Mouse (Mus musculus): ENCODE results near the gene Bmper.

Gene Bmper

DNA sequence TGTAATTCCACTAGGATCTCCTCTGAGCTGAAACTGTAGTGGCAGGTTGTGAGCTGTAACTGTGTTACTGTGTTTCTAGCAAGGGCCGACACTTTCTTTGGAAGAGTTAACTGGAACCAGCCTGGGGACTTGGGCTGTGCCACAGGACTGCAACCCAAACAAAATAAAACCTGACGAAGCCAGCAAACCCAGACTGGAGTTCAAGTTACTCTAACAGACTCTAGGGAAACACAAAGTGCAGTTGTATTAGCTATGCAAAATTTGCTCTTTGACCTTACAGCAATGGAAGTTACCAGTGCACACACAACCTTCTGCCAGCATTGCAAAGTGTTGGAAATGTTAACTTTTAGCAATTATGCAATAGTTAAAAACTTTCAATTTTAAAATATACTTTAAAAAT, 140.3 kb downstream of the Bmper start:
- ATAC-seq (ENCODE audit: insufficient number of reproducible peaks, low FRiP score, low TSS enrichment) = no peak

DNA sequence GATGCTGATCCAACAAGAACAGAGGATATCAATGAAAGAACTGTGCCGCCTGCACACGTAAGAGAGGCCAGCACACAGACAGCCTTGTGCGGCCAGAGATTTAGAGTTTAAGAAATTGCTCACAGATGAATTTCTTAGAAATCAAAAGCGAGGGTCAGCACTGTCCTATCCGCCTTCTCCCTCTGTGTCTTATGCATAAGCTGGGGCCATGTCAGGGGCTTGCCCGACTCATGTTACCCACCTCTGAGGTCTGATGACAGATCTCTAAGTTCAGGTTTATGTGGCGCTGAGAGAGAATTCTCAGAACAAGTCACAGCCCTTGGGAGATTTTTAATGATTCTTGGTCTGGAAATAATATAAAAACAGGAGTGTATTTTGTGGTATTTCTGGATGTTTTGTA, 140.7 kb downstream of the Bmper start:
- no peak for ATAC-seq (ENCODE audit: insufficient number of reproducible peaks, low FRiP score, low TSS enrichment)

DNA sequence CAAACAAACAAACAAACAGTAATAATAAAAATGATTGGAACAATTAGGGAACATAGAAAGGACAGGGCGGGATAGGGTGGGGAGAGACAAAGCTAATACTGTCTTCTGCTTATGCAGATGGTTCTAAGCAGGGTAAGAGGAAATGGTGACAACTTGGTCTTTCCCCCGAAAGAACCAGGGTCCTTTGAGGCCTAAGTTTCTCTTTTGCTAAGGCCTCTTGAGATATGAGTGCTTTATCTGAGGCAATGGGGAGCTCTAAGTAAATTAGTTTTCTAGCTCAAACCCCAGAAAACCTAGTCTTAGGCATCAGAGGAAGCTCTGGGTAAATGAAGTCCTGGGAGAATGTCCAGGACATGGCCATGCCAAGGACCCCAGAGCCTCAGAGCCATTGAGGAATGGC, 141.2 kb downstream of the Bmper start:
- no peak for ATAC-seq (ENCODE audit: insufficient number of reproducible peaks, low FRiP score, low TSS enrichment)

DNA sequence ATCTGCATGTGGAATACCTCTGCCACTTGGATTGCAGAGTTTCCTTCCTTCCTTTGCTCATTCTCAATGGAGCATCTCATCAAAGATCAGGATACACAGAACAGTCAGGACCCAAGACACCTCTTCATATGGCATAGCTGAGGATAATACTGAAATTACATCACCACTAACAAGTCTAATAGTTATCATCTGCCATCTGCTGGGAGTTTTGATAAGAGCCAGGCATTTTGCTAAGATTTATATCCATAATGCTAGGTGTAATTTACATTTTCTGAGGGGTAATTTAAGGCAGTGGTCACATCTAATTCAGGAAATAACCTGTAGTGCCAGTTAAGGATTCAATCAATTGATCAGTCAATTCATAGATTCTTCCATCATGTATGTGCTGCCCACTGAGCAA, 145.2 kb downstream of the Bmper start:
- no peak for ATAC-seq (ENCODE audit: insufficient number of reproducible peaks, low FRiP score, low TSS enrichment)

DNA sequence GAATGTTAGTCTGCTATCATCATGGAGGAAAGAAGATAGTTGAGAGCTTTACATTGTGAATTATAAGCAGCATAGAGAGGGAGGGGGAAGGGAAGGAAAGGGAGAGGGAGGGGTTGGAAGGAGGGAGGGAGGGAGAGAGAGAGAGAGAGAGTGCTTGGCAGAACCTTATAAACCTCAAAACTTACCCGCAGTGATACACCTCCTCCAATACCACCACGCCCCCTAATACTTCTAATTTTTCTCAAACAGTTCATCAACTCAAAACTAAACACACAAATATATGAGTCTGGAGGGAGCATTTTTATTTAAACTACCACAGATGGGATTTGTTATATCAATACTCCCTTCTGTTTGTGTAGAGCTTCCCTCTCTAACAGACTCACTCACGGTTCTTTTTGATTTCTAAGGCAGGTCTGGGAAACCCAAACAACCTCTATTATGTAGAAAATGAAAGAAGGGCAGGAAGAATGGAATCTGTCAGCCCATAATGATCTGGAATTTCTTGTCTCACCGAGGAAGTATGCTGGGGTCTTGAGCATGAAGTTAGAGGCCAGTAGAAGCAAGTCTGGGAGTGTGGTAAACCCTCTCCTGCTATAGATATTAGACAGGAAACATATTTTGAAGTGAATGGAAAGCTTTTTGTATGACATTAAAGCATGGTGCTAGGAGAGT, 152.0 kb downstream of the Bmper start:
- ATAC-seq (ENCODE audit: insufficient number of reproducible peaks, low FRiP score, low TSS enrichment) = no peak

DNA sequence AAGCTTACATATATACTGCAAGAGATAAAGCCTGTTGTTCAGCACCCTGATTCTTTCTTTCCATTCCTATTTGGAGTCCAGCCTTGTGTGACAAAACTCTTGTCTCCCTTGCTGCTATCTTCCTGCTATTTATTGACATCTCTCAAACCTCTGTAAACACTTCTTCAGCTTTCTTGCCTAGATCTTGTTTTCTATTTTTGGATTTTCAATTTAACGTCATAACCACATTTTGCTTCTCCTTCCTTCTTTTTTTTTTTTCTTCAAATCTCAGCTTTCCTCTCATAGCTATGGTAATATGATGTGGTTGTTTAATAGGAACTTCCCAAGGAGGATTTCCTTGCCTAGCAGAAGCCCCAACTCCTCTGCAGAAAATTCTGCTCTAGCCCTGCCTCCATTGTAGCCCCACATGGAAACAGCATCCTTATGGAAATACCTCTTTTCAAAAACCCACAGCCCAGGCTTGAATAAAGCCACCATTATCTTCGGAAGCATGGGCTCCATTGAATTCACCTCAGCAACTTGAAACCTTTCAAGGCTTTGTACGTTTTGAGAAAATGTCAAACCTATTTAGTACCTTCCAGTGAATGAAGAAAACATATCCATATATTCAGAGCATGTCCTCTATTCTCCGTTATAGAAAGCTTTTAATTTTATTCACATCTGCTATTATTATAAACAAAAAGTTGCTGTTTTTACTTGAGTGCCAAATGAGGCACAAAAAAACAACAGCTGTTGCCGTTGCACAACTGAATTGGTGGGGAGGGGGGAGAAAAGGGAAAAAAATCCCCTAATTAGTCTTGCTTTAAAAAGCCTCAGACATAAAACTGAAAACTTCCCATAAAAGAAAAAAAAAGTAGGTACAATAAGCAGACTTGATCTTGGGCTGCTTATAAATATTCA, 155.2 kb downstream of the Bmper start:
- ATAC-seq (ENCODE audit: insufficient number of reproducible peaks, low FRiP score, low TSS enrichment) = no peak

DNA sequence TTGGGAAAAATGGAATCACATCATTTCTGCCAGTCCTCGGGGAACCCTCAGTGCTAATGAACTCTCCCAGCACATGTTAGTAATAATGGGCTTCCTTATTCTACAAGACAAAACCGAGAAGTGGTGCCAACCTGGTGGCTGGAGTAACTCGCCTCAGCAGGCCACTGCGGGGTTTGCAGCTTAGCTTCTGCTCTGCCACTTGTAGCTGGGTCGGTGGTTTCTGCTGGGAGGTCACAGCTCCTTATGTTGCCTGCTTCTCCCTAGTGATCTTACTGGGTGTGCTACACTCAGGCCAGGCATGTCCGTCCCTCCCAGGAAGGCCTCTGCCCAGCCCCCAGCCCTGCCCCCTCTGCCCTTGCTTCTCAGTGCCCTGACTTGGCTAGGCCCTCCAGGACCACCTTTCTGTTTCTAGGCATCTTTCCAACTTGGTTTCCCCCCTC, 155.9 kb downstream of the Bmper start:
- no peak for ATAC-seq (ENCODE audit: insufficient number of reproducible peaks, low FRiP score, low TSS enrichment)

DNA sequence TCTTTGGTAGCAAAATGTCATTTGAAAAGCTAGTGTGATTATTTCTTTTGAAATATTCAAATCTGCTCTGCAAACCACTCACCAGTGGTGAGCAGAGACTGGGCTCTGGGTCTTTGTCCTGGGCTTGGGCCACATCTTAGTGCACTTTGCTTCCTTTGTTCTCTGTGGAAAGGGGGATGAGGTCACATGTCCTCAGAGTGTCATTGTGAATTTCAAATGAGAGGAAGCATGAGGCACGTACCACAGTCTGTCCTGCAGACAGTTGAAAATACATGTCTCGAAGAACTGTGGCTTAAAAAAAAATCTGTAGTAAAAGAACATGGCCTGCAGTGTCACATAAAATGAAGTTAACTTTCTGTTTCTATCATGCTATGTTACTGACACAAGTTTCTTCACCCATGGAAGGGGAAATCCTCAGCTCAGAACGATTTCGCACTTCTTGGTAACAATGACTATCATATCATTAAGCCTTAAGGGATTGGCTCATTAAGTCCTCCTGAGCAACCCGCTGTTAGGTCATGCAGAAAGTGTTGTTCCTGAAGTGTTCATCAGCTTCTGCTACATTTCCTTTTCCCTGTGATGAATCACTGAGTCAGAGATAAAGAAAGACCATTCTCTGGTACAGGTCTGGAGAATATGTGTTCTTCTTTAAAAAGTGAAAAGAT, 157.4 kb downstream of the Bmper start:
- ATAC-seq (ENCODE audit: insufficient number of reproducible peaks, low FRiP score, low TSS enrichment) = no peak

DNA sequence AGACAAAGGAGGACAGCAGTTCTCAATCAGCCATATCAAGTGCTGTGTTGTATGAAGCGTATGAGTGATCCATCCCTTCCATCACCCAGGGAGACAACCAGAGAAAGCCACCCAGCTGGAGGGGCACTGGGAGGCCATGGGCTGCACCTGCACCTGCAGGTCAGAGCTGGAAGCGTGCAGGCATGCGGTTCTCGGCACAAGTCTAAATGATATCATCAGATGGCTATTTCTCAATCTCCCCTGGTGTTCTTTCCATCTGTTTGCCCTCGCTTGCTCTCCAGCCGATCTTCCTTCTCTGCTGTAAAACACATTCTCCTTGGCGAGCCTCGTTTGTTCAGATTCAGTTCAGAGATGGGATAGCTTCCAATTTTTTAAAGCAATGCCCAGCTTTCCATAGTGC, 160.4 kb downstream of the Bmper start:
- ATAC-seq (ENCODE audit: insufficient number of reproducible peaks, low FRiP score, low TSS enrichment) = peak; percentile 95

DNA sequence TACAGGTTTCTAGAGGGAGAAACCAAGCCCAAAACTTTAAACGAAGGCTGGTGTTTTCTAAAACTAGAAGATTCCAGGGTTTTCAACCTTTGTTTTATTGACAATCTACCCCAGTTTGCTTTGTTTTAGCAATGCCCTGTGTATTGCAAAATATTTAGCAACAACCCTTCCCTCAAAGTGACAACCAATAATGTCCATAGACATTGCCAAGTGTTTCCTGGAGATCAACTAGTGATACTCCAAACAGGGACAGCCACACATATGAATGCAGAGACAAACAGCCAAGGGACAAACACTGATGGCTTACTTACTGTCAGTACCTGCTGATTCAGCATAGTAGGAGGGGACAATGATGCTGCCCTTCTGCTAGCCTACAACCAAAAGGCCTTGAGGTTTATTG, 161.0 kb downstream of the Bmper start:
- ATAC-seq (ENCODE audit: insufficient number of reproducible peaks, low FRiP score, low TSS enrichment) = no peak

DNA sequence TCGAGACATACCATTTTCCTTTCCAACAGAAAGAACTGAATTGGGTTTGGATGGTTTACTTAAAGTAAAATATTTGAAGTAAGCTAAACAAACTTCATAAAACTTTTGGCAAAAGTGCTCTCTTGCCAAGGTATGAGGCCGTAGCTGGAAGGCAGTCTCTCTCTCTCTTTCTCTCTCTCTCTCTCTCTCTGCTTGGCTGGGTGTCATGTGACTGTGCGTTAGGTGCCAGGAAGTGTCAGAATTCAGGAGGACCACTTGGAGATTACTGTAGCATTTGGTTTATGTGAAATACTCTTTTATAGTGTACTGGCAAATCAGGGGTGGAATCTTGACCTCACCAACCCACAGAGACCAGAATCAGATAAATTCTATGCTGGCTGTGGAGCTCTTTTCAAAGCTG, 162.0 kb downstream of the Bmper start:
- ATAC-seq (ENCODE audit: insufficient number of reproducible peaks, low FRiP score, low TSS enrichment) = no peak

DNA sequence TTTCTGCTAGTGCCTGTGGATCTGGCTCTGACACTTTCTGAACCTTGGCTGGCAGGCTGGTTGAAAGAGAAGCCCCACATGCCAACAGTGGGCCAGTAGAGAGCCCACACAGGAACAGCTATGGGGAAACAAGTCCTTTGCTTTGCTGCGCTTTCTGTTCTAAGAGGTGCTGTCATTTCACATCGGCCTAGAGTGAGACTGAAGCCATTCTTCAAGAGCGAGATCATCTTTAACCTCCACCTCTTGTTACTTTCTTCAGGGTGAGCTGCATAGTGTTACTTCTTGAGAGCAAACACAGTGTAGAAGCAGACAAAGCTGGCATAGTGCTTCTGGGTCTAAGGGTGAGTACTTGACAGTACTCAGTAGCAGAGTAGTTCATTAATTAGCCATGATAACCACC, 163.3 kb downstream of the Bmper start:
- ATAC-seq (ENCODE audit: insufficient number of reproducible peaks, low FRiP score, low TSS enrichment) = no peak

DNA sequence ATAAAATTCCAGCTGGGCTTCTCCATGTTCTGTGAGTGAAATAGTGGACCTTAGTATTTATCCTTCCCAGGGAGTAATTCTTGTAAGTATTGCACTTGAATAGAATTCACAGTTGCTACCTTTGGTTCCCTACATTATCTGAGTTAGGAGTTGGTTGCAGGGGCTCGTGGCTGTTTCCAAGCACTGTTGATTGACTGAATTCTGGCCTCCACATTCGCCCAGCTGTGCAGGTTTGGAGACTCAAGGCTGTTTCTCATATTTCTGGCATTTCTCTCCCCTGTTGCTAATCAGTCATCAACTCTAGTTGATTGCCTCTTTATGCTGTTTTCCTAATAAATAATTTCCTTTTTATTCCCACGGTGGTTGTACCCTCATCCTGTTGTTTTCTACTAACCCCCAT, 167.2 kb downstream of the Bmper start:
- no peak for ATAC-seq (ENCODE audit: insufficient number of reproducible peaks, low FRiP score, low TSS enrichment)

DNA sequence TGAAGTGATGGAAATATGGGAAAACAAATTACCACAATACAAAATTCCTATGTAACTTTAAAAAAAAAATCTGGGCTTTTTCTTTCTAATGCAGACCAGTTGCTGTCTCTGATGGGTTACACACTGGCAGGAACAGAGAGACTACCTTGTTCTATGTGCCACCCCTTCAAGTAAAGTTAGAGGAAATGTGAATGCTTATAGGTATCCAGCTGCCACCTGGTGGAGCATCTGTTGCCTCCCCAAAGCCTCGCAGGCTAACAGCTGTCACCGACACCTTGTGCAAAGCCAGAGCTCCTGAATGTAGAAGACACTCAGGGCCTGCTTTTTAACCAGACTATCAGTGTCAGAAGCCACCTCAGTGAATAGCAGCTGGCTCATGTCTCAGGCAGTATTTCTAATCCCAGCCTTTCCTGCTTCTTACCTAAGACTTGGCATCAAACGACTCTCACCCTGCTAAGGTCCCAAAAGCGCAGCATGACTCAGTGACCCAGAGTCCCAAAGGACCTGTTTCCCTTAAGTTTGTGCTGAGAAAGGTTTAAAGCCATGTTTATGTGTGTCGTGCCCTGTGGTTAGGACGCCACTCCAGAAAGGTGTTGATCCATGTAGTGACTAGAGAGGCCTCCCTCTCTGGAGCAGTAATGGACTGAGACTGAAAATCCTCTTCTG, 171.9 kb downstream of the Bmper start:
- no peak for ATAC-seq (ENCODE audit: insufficient number of reproducible peaks, low FRiP score, low TSS enrichment)

DNA sequence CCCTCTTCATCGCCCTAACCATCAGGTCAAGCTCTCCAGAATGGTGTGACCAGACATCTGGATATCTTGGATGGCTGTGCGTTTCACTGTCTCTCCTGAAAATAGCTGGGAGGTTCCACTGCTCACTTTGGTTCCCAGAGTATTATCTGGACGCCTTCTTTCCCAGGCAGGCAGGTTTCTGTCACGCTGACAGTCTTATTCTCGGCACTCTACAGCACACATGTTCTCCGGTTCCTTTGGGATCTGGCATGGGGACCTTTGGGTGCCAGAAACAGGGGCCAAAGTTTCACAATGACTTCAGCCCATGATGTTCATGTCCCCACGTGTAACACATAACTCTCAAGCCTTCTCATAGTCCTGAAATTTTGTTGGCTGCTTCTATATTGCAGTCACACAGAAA, 173.3 kb downstream of the Bmper start:
- no peak for ATAC-seq (ENCODE audit: insufficient number of reproducible peaks, low FRiP score, low TSS enrichment)

DNA sequence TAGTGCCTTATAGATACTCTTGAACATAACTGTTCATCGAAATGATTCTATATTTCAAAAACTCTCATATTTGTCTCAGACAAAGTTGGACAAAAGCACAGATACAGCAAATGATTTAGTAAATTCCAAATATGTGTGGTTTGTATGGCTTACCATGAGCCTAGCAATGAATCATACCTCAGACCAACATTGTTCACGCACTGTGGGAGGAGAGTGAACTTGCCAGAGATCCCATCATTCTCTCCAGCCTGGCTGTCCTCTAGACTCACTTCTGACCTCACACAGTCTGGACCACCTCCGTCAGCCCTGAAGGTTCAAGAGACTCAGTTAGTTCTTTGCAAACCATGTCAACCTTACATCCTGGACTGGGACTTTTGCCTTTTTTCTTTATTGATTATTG, 175.0 kb downstream of the Bmper start:
- ATAC-seq (ENCODE audit: insufficient number of reproducible peaks, low FRiP score, low TSS enrichment) = no peak

DNA sequence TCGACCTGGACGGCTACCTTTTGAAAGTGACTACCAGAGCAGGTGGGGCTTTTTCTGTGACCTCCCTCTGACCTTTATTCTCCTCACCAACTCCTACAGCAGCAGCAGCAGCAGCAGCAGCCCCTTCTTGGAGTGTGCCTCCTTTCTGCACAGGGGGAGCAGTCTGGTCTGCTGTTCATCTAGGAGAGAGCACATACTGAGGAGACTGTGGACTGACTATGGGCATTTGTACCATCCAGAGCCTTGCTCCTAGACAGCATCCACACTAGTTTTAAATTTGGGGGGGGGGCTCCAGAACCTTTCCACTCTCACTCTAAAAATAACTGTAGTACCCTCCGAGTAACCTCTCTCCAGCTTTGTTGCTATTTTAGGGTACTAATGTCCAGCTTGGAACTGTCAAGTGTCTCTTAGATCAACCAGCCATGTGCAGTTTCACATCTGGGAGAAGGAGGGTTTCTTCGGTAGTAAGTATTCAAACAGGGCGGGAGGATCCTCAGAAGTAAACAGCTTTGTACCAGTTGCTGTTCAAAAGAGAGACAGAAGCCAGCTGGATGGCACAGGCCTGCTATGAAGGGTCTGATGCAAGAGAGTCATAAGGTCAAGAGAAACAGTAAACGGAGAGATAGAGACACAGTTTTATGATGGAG, 176.9 kb downstream of the Bmper start:
- ATAC-seq (ENCODE audit: insufficient number of reproducible peaks, low FRiP score, low TSS enrichment) = no peak

DNA sequence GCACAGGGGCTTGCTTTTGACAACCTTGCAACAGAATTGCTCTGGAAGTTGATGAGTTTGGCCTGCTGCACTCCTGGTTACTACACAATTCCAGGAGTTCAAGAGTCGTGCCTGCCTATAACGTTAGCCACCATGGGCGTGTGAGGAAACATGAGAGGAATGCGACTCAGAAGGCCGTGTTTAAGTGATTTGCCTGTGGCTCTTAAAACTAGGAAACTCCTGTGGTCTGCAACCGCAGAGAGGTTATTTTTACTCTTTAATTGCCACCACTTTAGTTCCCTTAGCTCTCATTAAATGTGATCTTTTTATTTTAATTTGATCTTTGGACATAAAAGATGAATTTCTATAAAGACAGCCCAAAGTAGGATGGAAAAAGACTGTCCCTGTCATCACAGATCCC, 184.5 kb downstream of the Bmper start:
- ATAC-seq (ENCODE audit: insufficient number of reproducible peaks, low FRiP score, low TSS enrichment) = no peak

DNA sequence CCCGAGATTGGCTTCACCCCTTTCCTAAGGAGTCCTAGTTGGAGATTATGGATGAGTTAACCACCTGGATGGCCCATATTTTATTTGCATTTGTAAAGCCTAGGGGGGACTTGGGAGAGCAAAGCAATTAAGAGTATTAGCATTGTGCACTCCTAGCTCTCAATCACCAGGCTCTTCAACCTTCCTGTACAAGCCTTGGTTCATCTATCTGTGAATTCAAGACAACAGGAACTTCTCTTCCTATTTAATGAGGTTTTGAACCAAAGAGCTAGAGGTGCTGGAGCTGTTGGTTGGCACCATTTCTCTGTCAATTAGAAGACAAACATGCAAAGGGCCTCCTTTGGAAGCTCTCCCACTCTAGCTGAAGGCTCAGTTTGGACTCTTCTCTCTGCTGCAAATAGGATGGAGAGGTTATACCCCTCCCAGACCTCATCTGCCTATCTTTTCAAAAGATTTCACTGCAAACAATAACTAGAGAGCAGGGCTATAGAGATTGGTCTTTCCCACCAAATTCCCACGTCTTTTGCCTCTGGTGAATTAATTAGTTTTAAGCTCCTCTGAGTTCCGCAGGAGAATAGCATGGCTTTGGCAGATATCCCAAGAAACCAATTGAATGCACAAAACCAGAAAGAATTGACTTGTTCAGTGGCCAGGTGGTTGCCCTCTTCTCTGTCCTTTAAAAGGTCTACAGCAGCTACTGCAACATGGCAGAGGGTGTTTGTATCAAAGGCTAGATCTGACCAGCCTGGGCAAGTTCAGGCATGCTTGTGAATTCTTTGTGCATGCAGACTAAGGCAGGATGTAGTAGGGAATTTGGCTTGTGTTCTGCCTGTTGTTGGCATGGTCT, 185.3 kb downstream of the Bmper start:
- no peak for ATAC-seq (ENCODE audit: insufficient number of reproducible peaks, low FRiP score, low TSS enrichment)
